Mouse (Mus musculus): ENCODE results near the gene Ildr1. TPM values are rescaled to one million over a fixed set of nuclear protein-coding genes. Genes with fewer than 3 reads are reported as not detected.

Gene Ildr1
- total RNA-seq (2021): under 1 TPM; 0.25 TPM

GRCm38 (mm10) chr16:36693818-36694413, at the start of gene Ildr1:
Ildr1 (plus strand) TSS chr16:36693978.
- DNase-seq: no peak

GRCm38 (mm10) chr16:36645124-36645523, 48.7 kb upstream of the Ildr1 start:
- no peak for DNase-seq

GRCm38 (mm10) chr16:36649304-36649703, 44.5 kb upstream of the Ildr1 start:
- no peak for DNase-seq

GRCm38 (mm10) chr16:36650511-36650910, 43.3 kb upstream of the Ildr1 start:
- no peak for DNase-seq

GRCm38 (mm10) chr16:36651174-36651766, 42.5 kb upstream of the Ildr1 start:
- no peak for DNase-seq

- DNase-seq: no peak
These were observed 38.6 kb upstream of the Ildr1 start for GRCm38 (mm10) chr16:36655199-36655598.

- DNase-seq: no peak
These were observed 37.9 kb upstream of the Ildr1 start for GRCm38 (mm10) chr16:36655910-36656309.

- DNase-seq: no peak
These were observed 32.4 kb upstream of the Ildr1 start for GRCm38 (mm10) chr16:36661330-36661729.

- DNase-seq: no peak
These were observed 30.3 kb upstream of the Ildr1 start for GRCm38 (mm10) chr16:36663484-36663883.

GRCm38 (mm10) chr16:36665782-36666181, 28.0 kb upstream of the Ildr1 start, which contains the start of gene Cd86:
Cd86 (minus strand) TSS chr16:36666081.
- no peak for DNase-seq

- DNase-seq: no peak
These were observed 27.2 kb upstream of the Ildr1 start for GRCm38 (mm10) chr16:36666448-36667017.

- DNase-seq: no peak
These were observed 23.2 kb upstream of the Ildr1 start for GRCm38 (mm10) chr16:36670590-36670989.

- no peak for DNase-seq
These were observed 20.6 kb upstream of the Ildr1 start for GRCm38 (mm10) chr16:36673196-36673595.

GRCm38 (mm10) chr16:36674457-36675204, 19.1 kb upstream of the Ildr1 start:
- no peak for DNase-seq

GRCm38 (mm10) chr16:36675304-36675703, 18.5 kb upstream of the Ildr1 start:
- no peak for DNase-seq

GRCm38 (mm10) chr16:36675902-36676301, 17.9 kb upstream of the Ildr1 start:
- DNase-seq: no peak

- no peak for DNase-seq
These were observed 11.9 kb upstream of the Ildr1 start for GRCm38 (mm10) chr16:36681829-36682228.

- no peak for DNase-seq
These were observed 9.4 kb upstream of the Ildr1 start for GRCm38 (mm10) chr16:36684325-36684918.

- no peak for DNase-seq
These were observed 5.7 kb upstream of the Ildr1 start for GRCm38 (mm10) chr16:36688076-36688475.

- DNase-seq: no peak
These were observed 2.3 kb upstream of the Ildr1 start for GRCm38 (mm10) chr16:36691484-36691883.

GRCm38 (mm10) chr16:36694798-36695290, 1.1 kb downstream of the Ildr1 start:
- DNase-seq: no peak

- DNase-seq: no peak
These were observed 3.6 kb downstream of the Ildr1 start for GRCm38 (mm10) chr16:36697331-36697730.

- DNase-seq: no peak
These were observed 6.7 kb downstream of the Ildr1 start for GRCm38 (mm10) chr16:36700484-36700883.
